In genomic region chr7:80146077-80146476, GRCm38 (mm10) we compare ENCODE assay signal across 9 mouse cellular contexts. TPM values are rescaled to one million over a fixed set of nuclear protein-coding genes. Genes with fewer than 3 reads are reported as not detected.
DNase-seq lines count a peak whose midpoint lies in the region; ATAC-seq and TF ChIP-seq lines count a peak whose summit lies in the region.
"Had no signal": no experiment of that assay in that cellular context is flagged by ENCODE, and none has a peak within 500 bp of the region (broad histone marks: within the 10 kb centered on the region; RNA-seq: fewer than 3 reads in every experiment).

No protein-coding gene starts in this region.

- TF ChIP-seq EP300 in lung, postnatal 0 days (IDR thresholded peaks at IDR 0.05) = no peak

- H3K4me2 ChIP-seq in lung, embryonic 15.5 days = no peak overlapping the region
- H3K4me2 ChIP-seq in lung, postnatal 0 days (replicated peaks; ENCODE audit: low read depth, low read length) = no peak overlapping the region
- peak overlapping the region; percentile 54 for H3K4me2 ChIP-seq in liver, embryonic 13.5 days
- H3K4me2 ChIP-seq: embryonic facial prominence, embryonic 12.5 days had no signal

- peaks cover 20% of the 10 kb centered on the region for H3K4me1 ChIP-seq in lung, embryonic 15.5 days
- H3K4me1 ChIP-seq in lung, postnatal 0 days (ENCODE audit: insufficient read depth, low read depth, low read length) = no peaks in the 10 kb centered on the region
- peaks cover 75% of the 10 kb centered on the region for H3K4me1 ChIP-seq in liver, embryonic 13.5 days (replicated peaks)

- DNase-seq in lung, postnatal 0 days (ENCODE audit: low spot score) = no peak
- DNase-seq in liver, embryonic 13.5 days = peak; percentile 79
- peak; percentile 58 for DNase-seq in splenic B cell, adult 2 months (ENCODE audit: low read depth, low spot score)
- no peak for DNase-seq in urinary bladder, postnatal 4 days (ENCODE audit: low spot score in 2 of 2)
- DNase-seq in kidney, adult 11 months = no peak
- no peak for DNase-seq in adrenal gland, postnatal 14 days

- TF ChIP-seq CTCF in lung, postnatal 0 days (IDR thresholded peaks at IDR 0.05) = no peak

- no peaks in the 10 kb centered on the region for H3K36me3 ChIP-seq in lung, embryonic 15.5 days
- no peaks in the 10 kb centered on the region for H3K36me3 ChIP-seq in lung, postnatal 0 days (ENCODE audit: insufficient read depth, low read length)
- no peaks in the 10 kb centered on the region for H3K36me3 ChIP-seq in liver, embryonic 13.5 days
- H3K36me3 ChIP-seq in splenic B cell, adult 2 months (ENCODE audit: control insufficient read depth, insufficient read depth, low read length, poor library complexity, severe bottlenecking) = no peaks in the 10 kb centered on the region
- H3K36me3 ChIP-seq: embryonic facial prominence, embryonic 12.5 days had no signal

- H3K27me3 ChIP-seq in lung, embryonic 15.5 days = no peaks in the 10 kb centered on the region
- no peaks in the 10 kb centered on the region for H3K27me3 ChIP-seq in lung, postnatal 0 days (replicated peaks; ENCODE audit: insufficient read depth, low read length)
- no peaks in the 10 kb centered on the region for H3K27me3 ChIP-seq in liver, embryonic 13.5 days
- H3K27me3 ChIP-seq in splenic B cell, adult 2 months (ENCODE audit: control insufficient read depth, insufficient read depth, low read length, poor library complexity, severe bottlenecking) = no peaks in the 10 kb centered on the region
- H3K27me3 ChIP-seq: embryonic facial prominence, embryonic 12.5 days had no signal

- no peaks in the 10 kb centered on the region for H3K9me3 ChIP-seq in lung, embryonic 15.5 days
- H3K9me3 ChIP-seq in lung, postnatal 0 days (ENCODE audit: low read length) = no peaks in the 10 kb centered on the region
- no peaks in the 10 kb centered on the region for H3K9me3 ChIP-seq in liver, embryonic 13.5 days (replicated peaks)
- H3K9me3 ChIP-seq: embryonic facial prominence, embryonic 12.5 days had no signal

- no peak overlapping the region for H3K4me3 ChIP-seq in lung, embryonic 15.5 days
- H3K4me3 ChIP-seq in lung, postnatal 0 days (ENCODE audit: low read depth, low read length) = no peak overlapping the region
- peak overlapping the region; percentile 25 for H3K4me3 ChIP-seq in liver, embryonic 13.5 days (replicated peaks)
- H3K4me3 ChIP-seq: embryonic facial prominence, embryonic 12.5 days had no signal

- ATAC-seq in lung, embryonic 15.5 days (ENCODE audit: borderline replicate concordance, extremely low read depth, low FRiP score, low TSS enrichment) = peak; percentile 29; the same call in 1 of the 2 replicates
- no peak for ATAC-seq in lung, postnatal 0 days
- ATAC-seq in common myeloid progenitor, adult 5-6 weeks (replicated peaks; ENCODE audit: low read depth, poor library complexity, severe bottlenecking) = peak; percentile 26; the same call in 1 of the 2 replicates
- peak; percentile 94 for ATAC-seq in liver, embryonic 13.5 days (ENCODE audit: low read depth)

- no peak overlapping the region for H3K9ac ChIP-seq in lung, embryonic 15.5 days
- H3K9ac ChIP-seq in lung, postnatal 0 days (replicated peaks; ENCODE audit: low read depth) = no peak overlapping the region
- peak overlapping the region; percentile 59 for H3K9ac ChIP-seq in liver, embryonic 13.5 days
- H3K9ac ChIP-seq: embryonic facial prominence, embryonic 12.5 days had no signal

- WGBS in lung, embryonic 15.5 days = 65% methylated on average over 8 of the region's 8 CpGs
- 64% methylated on average over 8 of the region's 8 CpGs for WGBS in lung, postnatal 0 days
- 7% methylated on average over 8 of the region's 8 CpGs for WGBS in liver, embryonic 13.5 days (ENCODE audit: insufficient replicate concordance)

- H3K27ac ChIP-seq in lung, embryonic 15.5 days = no peak overlapping the region
- H3K27ac ChIP-seq in lung, postnatal 0 days (ENCODE audit: low read length) = no peak overlapping the region
- peak overlapping the region; percentile 92 for H3K27ac ChIP-seq in liver, embryonic 13.5 days
- H3K27ac ChIP-seq: embryonic facial prominence, embryonic 12.5 days had no signal

RNA-seq across cellular contexts. Expression of gene Idh2, which starts 30.9 kb away (rescaled TPM):
- polyA plus RNA-seq in lung, embryonic 15.5 days (2015; fragmentation: Nextera tagmentation; extraction: Ambion mirVana) = 690 and 692 TPM in 2 replicates
- polyA plus RNA-seq in lung, postnatal 0 days (2015; fragmentation: Nextera tagmentation; extraction: Ambion mirVana) = 296 and 298 TPM in 2 replicates
- 233 and 240 TPM in 2 replicates for total RNA-seq in common myeloid progenitor, adult 5-6 weeks (2017)
- 137 and 146 TPM in 2 replicates for polyA plus RNA-seq in liver, embryonic 13.5 days (2015; fragmentation: Nextera tagmentation; extraction: Ambion mirVana)
- total RNA-seq in adrenal gland, postnatal 14 days (2021) = 353 and 359 TPM in 2 replicates

RNA-seq across cellular contexts. Expression of gene Sema4b, which starts 40.6 kb away (rescaled TPM):
- 13.7 and 14.9 TPM in 2 replicates for polyA plus RNA-seq in lung, embryonic 15.5 days (2015; fragmentation: Nextera tagmentation; extraction: Ambion mirVana)
- 11.6 and 11.8 TPM in 2 replicates for polyA plus RNA-seq in lung, postnatal 0 days (2015; fragmentation: Nextera tagmentation; extraction: Ambion mirVana)
- total RNA-seq in common myeloid progenitor, adult 5-6 weeks (2017) = 4.8 and 6.3 TPM in 2 replicates
- 13.1 and 14.1 TPM in 2 replicates for polyA plus RNA-seq in liver, embryonic 13.5 days (2015; fragmentation: Nextera tagmentation; extraction: Ambion mirVana)
- 46.9 and 57.0 TPM in 2 replicates for total RNA-seq in adrenal gland, postnatal 14 days (2021)

Comparison
In these comparisons a context has a peak if more than half of its experiments do, and no peak if none do; other contexts are left out.
1. DNase-seq: peak in liver, embryonic 13.5 days (single experiment) and splenic B cell, adult 2 months (single experiment); none in lung, postnatal 0 days (single experiment), urinary bladder, postnatal 4 days (0 of 2), kidney, adult 11 months (single experiment) and adrenal gland, postnatal 14 days (single experiment).